Mouse (Mus musculus) R1 (cell line): Measurements from ENCODE around the gene Gm7257.

ENCODE experiments used
- DNase-seq: peaks from one replicate; pipeline ENCODE4 v3.0.0-alpha.2; 2018; ENCODE audit warnings: low read depth, low spot score

Gm7257 gene

GRCm38 (mm10) chr9:36431584-36431983, at the start of gene Gm7257:
TSS of gene Gm7257 (plus strand) at chr9:36431884.
- DNase-seq, result no peak

GRCm38 (mm10) chr9:36402991-36403390, 28.7 kb upstream of the Gm7257 start:
- DNase-seq, result no peak

- peak; percentile 70 for DNase-seq
Measured at GRCm38 (mm10) chr9:36435051-36435764, 3.5 kb downstream of the Gm7257 start.

GRCm38 (mm10) chr9:36475338-36475737, 43.7 kb downstream of the Gm7257 start, which contains the start of gene Gm9513:
TSS of gene Gm9513 (plus strand) at chr9:36475638.
- DNase-seq, result no peak
